Mouse (Mus musculus) liver, adult 2 months (tissue): ENCODE results near the gene Ptcd2. TPM values are rescaled to one million over a fixed set of nuclear protein-coding genes. Genes with fewer than 3 reads are reported as not detected.
A peak's percentile ranks its signal among the peaks of the same experiment; 100 is the strongest.

Experiments
- DNase-seq: peaks from one replicate; pipeline ENCODE4 v3.0.0-alpha.2; 2011; ENCODE audit warnings: low read depth, low spot score; ENCODE audit errors: extremely low read depth
- H3K27ac ChIP-seq: fragments of 200-500 bp; replicated peaks from 2 replicates; pipeline ENCODE4 v1.5.1; 2012; ENCODE audit warnings: low read depth, mild to moderate bottlenecking, control low read depth, inconsistent platforms, low read length; ENCODE audit not compliant: insufficient read depth
- H3K27me3 ChIP-seq: fragments of 200-500 bp; 2 replicates; pipeline ENCODE4 v1.6.1; 2012; ENCODE audit warnings: mild to moderate bottlenecking, moderate library complexity, low read length, inconsistent platforms; ENCODE audit not compliant: control insufficient read depth, insufficient read depth
- H3K36me3 ChIP-seq: fragments of 200-500 bp; 2 replicates; pipeline ENCODE4 v1.6.1; 2012; ENCODE audit warnings: low read length, inconsistent platforms; ENCODE audit not compliant: control insufficient read depth, insufficient read depth
- H3K4me1 ChIP-seq: fragments of 200-500 bp; 2 replicates; pipeline ENCODE4 v1.6.1; 2011; ENCODE audit warnings: low read length; ENCODE audit not compliant: control insufficient read depth, insufficient read depth
- H3K4me3 ChIP-seq: fragments of 200-500 bp; 2 replicates; pipeline ENCODE4 v1.5.1; 2011; ENCODE audit warnings: low read depth, mild to moderate bottlenecking, control low read depth, low read length, moderate library complexity; ENCODE audit not compliant: insufficient read depth
- H3K79me2 ChIP-seq: fragments of 200-500 bp; 2 replicates; pipeline ENCODE4 v1.6.1; 2012; ENCODE audit warnings: inconsistent platforms, mild to moderate bottlenecking, low read length, moderate library complexity; ENCODE audit not compliant: control insufficient read depth, insufficient read depth
- H3K9ac ChIP-seq: fragments of 200-500 bp; 2 replicates; pipeline ENCODE4 v1.6.1; 2012; ENCODE audit warnings: low read depth, mild to moderate bottlenecking, control low read depth, inconsistent platforms, low read length
- CTCF ChIP-seq: fragments of 200-500 bp; IDR thresholded peaks from 2 replicates; pipeline ENCODE4 v1.5.1; 2011; ENCODE audit warnings: low read depth, low read length, control low read depth
- POLR2A ChIP-seq: fragments of 200-500 bp; IDR thresholded peaks from 2 replicates; pipeline ENCODE4 v1.6.1; 2011; ENCODE audit warnings: low read length, control low read depth; ENCODE audit not compliant: insufficient read depth; ENCODE audit errors: extremely low read depth
- WGBS: fragments of 180-500 bp; shearing (Covaris S2); methylation state at CpG from one replicate; pipeline ENCODE4 v1.1.7; 2018; 5-methylcytosine and 5-hydroxymethylcytosine counted together
- polyA plus RNA-seq: library from polyadenylated mRNA; depleted of rRNA; stranded (reverse); fragments of >200 nt; gene quantifications from 2 replicates; pipeline ENCODE4 v1.2.3, GENCODE M21; 2012
- total RNA-seq: library from RNA; depleted of rRNA; stranded (reverse); fragments of >200 nt; gene quantifications from 2 replicates; pipeline ENCODE4 v1.2.3, GENCODE M21; 2014

Gene Ptcd2
- total and polyA plus RNA-seq, 2 experiments, result 16.4 to 30.3 TPM

GRCm38 (mm10) chr13:99307930-99308359 lies 36.6 kb downstream of the Ptcd2 start:
- H3K9ac ChIP-seq, result no peak overlapping the region
- TF ChIP-seq POLR2A (no peak), CTCF (no peak)
- H3K4me1 ChIP-seq, result no peaks in the 10 kb centered on the region
- no peak overlapping the region for H3K4me3 ChIP-seq
- DNase-seq, result no peak
- H3K79me2 ChIP-seq, result no peaks in the 10 kb centered on the region
- WGBS, result 64% methylated on average over 5 of the region's 5 CpGs
- H3K27me3 ChIP-seq, result no peaks in the 10 kb centered on the region
- H3K36me3 ChIP-seq, result no peaks in the 10 kb centered on the region
- H3K27ac ChIP-seq, result no peak overlapping the region

GRCm38 (mm10) chr13:99306164-99306563 lies 38.3 kb downstream of the Ptcd2 start:
- TF ChIP-seq POLR2A, result no peak
- TF ChIP-seq CTCF, result no peak
- Histone ChIP-seq H3K79me2 (no peaks in the 10 kb centered on the region), H3K9ac (no peak overlapping the region), H3K27ac (no peak overlapping the region), H3K27me3 (no peaks in the 10 kb centered on the region), H3K4me3 (no peak overlapping the region), H3K36me3 (no peaks in the 10 kb centered on the region), H3K4me1 (no peaks in the 10 kb centered on the region)
- DNase-seq, result no peak
- WGBS, result 85% methylated on average over 8 of the region's 8 CpGs

GRCm38 (mm10) chr13:99305186-99305585 lies 39.3 kb downstream of the Ptcd2 start:
- WGBS, result 79% methylated on average over 1 of the region's 1 CpGs
- no peak overlapping the region for H3K9ac ChIP-seq

GRCm38 (mm10) chr13:99304365-99304764 lies 40.1 kb downstream of the Ptcd2 start:
- H3K27me3 ChIP-seq, result no peaks in the 10 kb centered on the region
- no peak overlapping the region for H3K27ac ChIP-seq
- H3K4me1 ChIP-seq, result no peaks in the 10 kb centered on the region
- WGBS, result 44% methylated on average over 11 of the region's 11 CpGs
- H3K36me3 ChIP-seq, result no peaks in the 10 kb centered on the region
- H3K79me2 ChIP-seq, result no peaks in the 10 kb centered on the region
- H3K9ac ChIP-seq, result no peak overlapping the region
- DNase-seq, result peak; percentile 34
- no peak overlapping the region for H3K4me3 ChIP-seq
- no peak for TF ChIP-seq CTCF
- no peak for TF ChIP-seq POLR2A

More at GRCm38 (mm10) chr13:99305186-99305585, 39.3 kb downstream of the Ptcd2 start:
- Histone ChIP-seq H3K27me3 (no peaks in the 10 kb centered on the region), H3K27ac (no peak overlapping the region), H3K4me3 (no peak overlapping the region), H3K36me3 (no peaks in the 10 kb centered on the region), H3K79me2 (no peaks in the 10 kb centered on the region), H3K4me1 (no peaks in the 10 kb centered on the region)
- TF ChIP-seq CTCF (no peak), POLR2A (no peak)
- no peak for DNase-seq

- TF ChIP-seq CTCF (no peak), POLR2A (no peak)
- DNase-seq, result no peak
- no peak overlapping the region for H3K9ac ChIP-seq
- no peak overlapping the region for H3K4me3 ChIP-seq
- H3K4me1 ChIP-seq, result no peaks in the 10 kb centered on the region
- no peaks in the 10 kb centered on the region for H3K36me3 ChIP-seq
- H3K27ac ChIP-seq, result no peak overlapping the region
- WGBS, result 55% methylated on average over 5 of the region's 5 CpGs
- H3K79me2 ChIP-seq, result no peaks in the 10 kb centered on the region
- no peaks in the 10 kb centered on the region for H3K27me3 ChIP-seq
Measured at GRCm38 (mm10) chr13:99303846-99304245, 40.7 kb downstream of the Ptcd2 start.

- 79% methylated on average over 5 of the region's 5 CpGs for WGBS
- H3K4me1 ChIP-seq, result no peaks in the 10 kb centered on the region
- DNase-seq, result no peak
- no peaks in the 10 kb centered on the region for H3K79me2 ChIP-seq
- H3K36me3 ChIP-seq, result no peaks in the 10 kb centered on the region
- H3K27ac ChIP-seq, result no peak overlapping the region
- TF ChIP-seq POLR2A (no peak), CTCF (no peak)
- no peak overlapping the region for H3K9ac ChIP-seq
- no peak overlapping the region for H3K4me3 ChIP-seq
- H3K27me3 ChIP-seq, result no peaks in the 10 kb centered on the region
Measured at GRCm38 (mm10) chr13:99299921-99300320, 44.6 kb downstream of the Ptcd2 start.

- H3K27ac ChIP-seq, result no peak overlapping the region
- H3K4me1 ChIP-seq, result no peaks in the 10 kb centered on the region
- no peaks in the 10 kb centered on the region for H3K27me3 ChIP-seq
- WGBS, result 95% methylated on average over 13 of the region's 13 CpGs
- H3K9ac ChIP-seq, result no peak overlapping the region
- no peaks in the 10 kb centered on the region for H3K36me3 ChIP-seq
- DNase-seq, result no peak
- H3K4me3 ChIP-seq, result no peak overlapping the region
- H3K79me2 ChIP-seq, result no peaks in the 10 kb centered on the region
- TF ChIP-seq POLR2A (no peak), CTCF (no peak)
Measured at GRCm38 (mm10) chr13:99294176-99294575, 50.3 kb downstream of the Ptcd2 start.
